Mouse (Mus musculus): ENCODE results near the gene Zfp692. TPM values are rescaled to one million over a fixed set of nuclear protein-coding genes. Genes with fewer than 3 reads are reported as not detected.
"Not testable (repeated sequence)": the region's sequence is repeated elsewhere in the genome, so short reads cannot be mapped to it uniquely, and the experiment has no call there.

Zfp692 gene
- polyA plus RNA-seq, 1 experiment from 2014 or later: 16.2 TPM

DNA sequence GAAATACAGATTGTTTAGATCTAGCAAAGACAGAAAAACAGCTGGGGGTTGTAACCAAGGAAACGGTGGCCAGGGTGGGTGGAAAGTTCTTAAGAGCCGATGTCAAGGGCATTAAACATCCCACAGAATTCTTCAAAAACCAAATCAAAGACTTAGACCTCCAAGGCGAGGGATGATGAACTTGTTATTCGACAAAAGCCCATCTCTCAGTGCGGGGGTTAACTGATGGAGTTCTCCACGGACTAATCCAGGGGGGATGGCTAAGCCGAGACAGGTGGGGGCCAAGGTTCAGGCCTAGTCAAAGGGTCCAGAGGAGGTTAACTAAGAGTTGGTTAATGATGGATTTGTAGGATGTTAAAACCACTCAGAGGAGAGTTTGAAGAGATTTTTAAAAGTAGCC, 3.3 kb upstream of the Zfp692 start:
- Histone ChIP-seq H3K4me3 (replicated peaks; ENCODE audit: low read length) (peak overlapping the region; percentile 59), H3K9me3 (ENCODE audit: control insufficient read depth, low read length) (no peaks in the 10 kb centered on the region), H3K4me2 (replicated peaks) (peak overlapping the region; percentile 58), H3K36me3 (replicated peaks; ENCODE audit: control insufficient read depth, insufficient read depth) (0 out of 2 replicates have a peak, but pooled peaks cover under 1% of the 10 kb centered on the region), H3K27me3 (ENCODE audit: control insufficient read depth, insufficient read depth, low read length) (no peaks in the 10 kb centered on the region), H3K27ac (no peak overlapping the region), H3K4me1 (replicated peaks; ENCODE audit: control insufficient read depth, insufficient read depth, low read length) (peaks cover 16% of the 10 kb centered on the region), H3K9ac (peak overlapping the region; percentile 47; the same call in 1 of the 2 replicates)
- ATAC-seq (ENCODE audit: low FRiP score) (no peak), DNase-seq (ENCODE audit: low spot score) (no peak)
- 8% methylated on average over 7 of the region's 7 CpGs for WGBS

DNA sequence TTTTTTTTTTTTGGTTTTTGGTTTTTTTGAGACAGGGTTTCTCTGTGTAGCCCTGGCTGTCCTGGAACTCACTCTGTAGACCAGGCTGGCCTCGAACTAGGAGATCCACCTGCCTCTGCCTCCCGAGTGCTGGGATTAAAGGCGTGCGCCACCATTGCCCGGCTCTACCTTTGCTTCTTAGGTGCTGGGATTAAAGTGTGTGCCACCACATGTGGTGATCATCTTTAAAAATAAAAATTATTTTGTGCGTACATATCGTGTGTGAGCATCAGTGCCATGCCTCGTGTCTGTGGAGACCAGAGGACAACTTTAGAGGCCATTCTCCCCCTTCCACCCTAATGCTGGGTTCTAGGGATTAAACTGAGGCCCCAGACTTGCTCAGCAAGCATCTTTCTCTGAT, 1.6 kb upstream of the Zfp692 start:
- WGBS: 95% methylated on average over 8 of the region's 8 CpGs
- not testable (repeated sequence) for H3K9me3 ChIP-seq (ENCODE audit: control insufficient read depth, low read length); H3K27me3 ChIP-seq (ENCODE audit: control insufficient read depth, insufficient read depth, low read length); H3K27ac ChIP-seq; ATAC-seq (ENCODE audit: low FRiP score); H3K9ac ChIP-seq; H3K4me2 ChIP-seq (replicated peaks); DNase-seq (ENCODE audit: low spot score); H3K4me3 ChIP-seq (replicated peaks; ENCODE audit: low read length); H3K36me3 ChIP-seq (replicated peaks; ENCODE audit: control insufficient read depth, insufficient read depth)
- peaks cover 16% of the 10 kb centered on the region for H3K4me1 ChIP-seq (replicated peaks; ENCODE audit: control insufficient read depth, insufficient read depth, low read length)

DNA sequence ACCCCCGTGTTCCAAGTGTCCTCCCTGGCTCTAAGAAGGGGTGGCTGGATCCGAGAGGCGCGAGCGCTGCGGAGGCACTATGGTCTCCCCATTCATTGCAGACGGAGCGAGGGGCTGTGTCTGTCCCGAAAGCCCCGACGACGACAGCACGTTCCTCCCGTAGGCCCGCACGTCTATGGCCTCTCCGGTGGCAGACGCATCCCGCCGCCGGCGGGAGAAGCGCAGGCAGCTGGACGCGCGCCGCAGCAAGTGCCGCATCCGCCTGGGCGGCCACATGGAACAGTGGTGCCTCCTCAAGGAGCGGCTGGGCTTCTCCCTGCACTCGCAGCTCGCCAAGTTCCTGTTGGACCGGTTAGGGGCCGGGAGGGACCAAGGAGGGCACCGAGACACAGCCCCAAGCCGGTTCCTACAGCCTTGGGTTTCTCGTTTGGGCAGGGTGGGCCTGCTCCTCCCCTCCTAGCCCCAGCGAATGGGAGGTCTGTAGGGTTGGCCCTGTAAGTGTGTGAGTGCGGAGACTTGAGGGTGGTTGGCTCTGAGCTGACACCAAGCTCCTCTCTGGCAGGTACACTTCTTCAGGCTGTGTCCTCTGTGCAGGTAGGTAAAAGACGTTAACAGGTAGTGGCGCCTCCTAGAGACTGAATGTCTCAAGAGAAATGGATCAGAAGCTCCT, 677 bp downstream of the Zfp692 start:
- H3K36me3 ChIP-seq (replicated peaks; ENCODE audit: control insufficient read depth, insufficient read depth): peaks cover 16% of the 10 kb centered on the region; the same call in 1 of the 2 replicates
- H3K27ac ChIP-seq: peak overlapping the region; percentile 63
- peaks cover 16% of the 10 kb centered on the region for H3K4me1 ChIP-seq (replicated peaks; ENCODE audit: control insufficient read depth, insufficient read depth, low read length)
- peak; percentile 26 for DNase-seq (ENCODE audit: low spot score)
- peak overlapping the region; percentile 47 for H3K4me3 ChIP-seq (replicated peaks; ENCODE audit: low read length)
- ATAC-seq (ENCODE audit: low FRiP score): peak; percentile 51
- WGBS: under 1% methylated on average over 42 of the region's 42 CpGs
- H3K27me3 ChIP-seq (ENCODE audit: control insufficient read depth, insufficient read depth, low read length): no peaks in the 10 kb centered on the region
- H3K4me2 ChIP-seq (replicated peaks): peak overlapping the region; percentile 90
- H3K9ac ChIP-seq: peak overlapping the region; percentile 65
- no peaks in the 10 kb centered on the region for H3K9me3 ChIP-seq (ENCODE audit: control insufficient read depth, low read length)

DNA sequence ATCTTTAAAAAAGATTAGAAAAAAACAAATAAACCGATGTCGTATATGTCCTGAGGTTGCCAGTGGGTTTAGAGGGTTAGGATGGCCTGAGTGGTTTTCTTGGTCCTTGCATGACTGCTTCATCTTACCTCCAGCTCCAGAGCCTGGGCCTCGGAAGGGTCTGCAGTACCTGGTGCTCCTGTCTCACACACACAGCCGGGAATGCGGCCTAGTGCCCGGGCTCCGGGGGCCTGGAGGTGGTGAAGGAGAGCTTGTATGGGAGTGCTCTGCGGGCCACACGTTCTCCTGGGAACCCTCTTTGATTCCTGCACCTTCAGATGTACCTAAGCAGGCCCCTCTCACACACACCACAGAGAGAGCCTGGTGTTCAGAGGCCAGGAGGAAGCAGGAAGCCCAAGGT, 1.8 kb downstream of the Zfp692 start:
- Histone ChIP-seq H3K9ac (no peak overlapping the region), H3K36me3 (replicated peaks; ENCODE audit: control insufficient read depth, insufficient read depth) (peaks cover 16% of the 10 kb centered on the region; the same call in 1 of the 2 replicates), H3K9me3 (ENCODE audit: control insufficient read depth, low read length) (no peaks in the 10 kb centered on the region), H3K27ac (no peak overlapping the region), H3K27me3 (ENCODE audit: control insufficient read depth, insufficient read depth, low read length) (no peaks in the 10 kb centered on the region), H3K4me1 (replicated peaks; ENCODE audit: control insufficient read depth, insufficient read depth, low read length) (peaks cover 13% of the 10 kb centered on the region), H3K4me3 (replicated peaks; ENCODE audit: low read length) (no peak overlapping the region), H3K4me2 (replicated peaks) (no peak overlapping the region)
- whole genome bisulfite sequencing: 93% methylated on average over 9 of the region's 9 CpGs
- ATAC-seq (ENCODE audit: low FRiP score): no peak
- no peak for DNase-seq (ENCODE audit: low spot score)

DNA sequence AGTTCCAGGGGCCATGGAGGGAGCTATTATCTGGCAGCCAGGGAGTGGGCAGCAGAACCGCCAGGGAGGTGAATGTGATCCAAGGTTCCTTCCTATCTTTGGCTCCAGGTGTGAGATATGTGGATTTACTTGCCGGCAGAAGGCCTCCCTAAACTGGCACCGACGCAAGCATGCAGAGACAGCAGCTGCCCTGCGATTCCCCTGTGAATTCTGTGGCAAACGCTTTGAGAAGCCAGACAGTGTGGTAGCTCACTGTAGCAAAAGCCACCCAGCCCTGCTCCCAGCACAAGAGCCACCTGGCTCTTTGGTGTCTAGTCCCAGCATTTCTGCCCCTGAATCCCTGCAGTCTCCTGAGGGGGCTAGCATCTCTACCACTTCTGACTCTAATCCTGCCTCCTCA, 7.2 kb downstream of the Zfp692 start:
- ATAC-seq (ENCODE audit: low FRiP score) (no peak), DNase-seq (ENCODE audit: low spot score) (no peak)
- H3K9ac ChIP-seq: no peak overlapping the region
- no peaks in the 10 kb centered on the region for H3K9me3 ChIP-seq (ENCODE audit: control insufficient read depth, low read length)
- no peaks in the 10 kb centered on the region for H3K27me3 ChIP-seq (ENCODE audit: control insufficient read depth, insufficient read depth, low read length)
- peaks cover 49% of the 10 kb centered on the region for H3K36me3 ChIP-seq (replicated peaks; ENCODE audit: control insufficient read depth, insufficient read depth)
- no peaks in the 10 kb centered on the region for H3K4me1 ChIP-seq (replicated peaks; ENCODE audit: control insufficient read depth, insufficient read depth, low read length)
- WGBS: 66% methylated on average over 6 of the region's 6 CpGs
- H3K4me3 ChIP-seq (replicated peaks; ENCODE audit: low read length): no peak overlapping the region
- no peak overlapping the region for H3K27ac ChIP-seq
- H3K4me2 ChIP-seq (replicated peaks): no peak overlapping the region

DNA sequence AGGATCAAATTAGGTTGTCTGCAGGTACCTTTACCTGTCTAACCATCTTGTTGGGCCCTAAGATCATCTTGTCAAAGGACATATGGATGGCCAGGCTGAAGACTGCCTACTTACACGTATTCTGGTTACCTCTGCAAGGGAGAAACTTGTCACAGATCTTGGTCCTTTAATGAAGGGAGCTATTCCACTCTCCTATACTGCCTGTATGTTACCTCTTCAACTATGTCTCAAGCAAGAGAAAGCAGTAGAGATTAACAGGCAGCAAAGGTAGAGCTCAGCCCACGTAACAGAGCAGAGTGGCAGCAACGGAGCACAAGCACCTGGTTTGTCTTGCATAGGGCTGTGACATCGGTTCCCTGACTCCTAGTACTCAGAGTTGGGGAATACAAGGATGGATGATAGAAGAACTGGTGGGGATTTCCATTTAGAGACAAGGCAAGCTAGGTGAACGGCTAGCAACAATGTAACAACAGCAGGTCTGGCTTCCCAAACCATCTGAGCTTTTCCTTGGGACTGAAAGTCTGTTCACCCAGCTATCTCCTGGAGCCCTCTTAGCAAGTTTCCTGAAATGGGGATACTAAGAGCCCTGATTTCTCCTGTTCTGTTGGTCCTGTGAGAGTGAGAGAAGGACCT, 8.8 kb downstream of the Zfp692 start:
- no peak for ATAC-seq (ENCODE audit: low FRiP score)
- Histone ChIP-seq H3K27ac (no peak overlapping the region), H3K4me2 (replicated peaks) (no peak overlapping the region), H3K9ac (no peak overlapping the region), H3K9me3 (ENCODE audit: control insufficient read depth, low read length) (no peaks in the 10 kb centered on the region), H3K4me3 (replicated peaks; ENCODE audit: low read length) (no peak overlapping the region), H3K4me1 (replicated peaks; ENCODE audit: control insufficient read depth, insufficient read depth, low read length) (no peaks in the 10 kb centered on the region), H3K36me3 (replicated peaks; ENCODE audit: control insufficient read depth, insufficient read depth) (peaks cover 52% of the 10 kb centered on the region), H3K27me3 (ENCODE audit: control insufficient read depth, insufficient read depth, low read length) (no peaks in the 10 kb centered on the region)
- 90% methylated on average over 5 of the region's 5 CpGs for WGBS
- no peak for DNase-seq (ENCODE audit: low spot score)

DNA sequence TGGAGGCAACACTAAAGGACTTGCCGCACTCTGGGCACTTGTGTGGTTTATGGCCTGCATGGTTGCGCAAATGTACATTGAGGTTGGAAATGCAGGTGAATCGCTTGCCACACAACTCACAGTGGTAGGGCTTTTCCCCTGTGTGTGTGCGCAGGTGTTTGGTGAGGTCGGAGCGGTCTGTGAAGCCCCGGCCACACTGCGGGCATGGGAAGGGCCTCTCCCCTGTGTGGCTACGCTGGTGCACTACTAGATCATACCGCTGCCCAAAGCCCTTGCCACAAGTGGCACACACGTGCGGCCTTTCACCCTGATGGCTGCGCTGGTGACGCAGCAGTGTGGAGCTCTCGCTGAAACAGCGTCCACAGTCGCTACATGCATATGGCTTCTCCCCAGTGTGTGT, 9.5 kb downstream of the Zfp692 start:
- Histone ChIP-seq H3K9me3 (ENCODE audit: control insufficient read depth, low read length) (no peaks in the 10 kb centered on the region), H3K4me1 (replicated peaks; ENCODE audit: control insufficient read depth, insufficient read depth, low read length) (no peaks in the 10 kb centered on the region), H3K9ac (no peak overlapping the region), H3K4me3 (replicated peaks; ENCODE audit: low read length) (no peak overlapping the region), H3K27ac (no peak overlapping the region), H3K4me2 (replicated peaks) (no peak overlapping the region), H3K27me3 (ENCODE audit: control insufficient read depth, insufficient read depth, low read length) (no peaks in the 10 kb centered on the region), H3K36me3 (replicated peaks; ENCODE audit: control insufficient read depth, insufficient read depth) (peaks cover 52% of the 10 kb centered on the region)
- ATAC-seq (ENCODE audit: low FRiP score) (0 out of 2 replicates have a peak, but pooled peaks have one; percentile 26), DNase-seq (ENCODE audit: low spot score) (no peak)
- 85% methylated on average over 17 of the region's 17 CpGs for WGBS

DNA sequence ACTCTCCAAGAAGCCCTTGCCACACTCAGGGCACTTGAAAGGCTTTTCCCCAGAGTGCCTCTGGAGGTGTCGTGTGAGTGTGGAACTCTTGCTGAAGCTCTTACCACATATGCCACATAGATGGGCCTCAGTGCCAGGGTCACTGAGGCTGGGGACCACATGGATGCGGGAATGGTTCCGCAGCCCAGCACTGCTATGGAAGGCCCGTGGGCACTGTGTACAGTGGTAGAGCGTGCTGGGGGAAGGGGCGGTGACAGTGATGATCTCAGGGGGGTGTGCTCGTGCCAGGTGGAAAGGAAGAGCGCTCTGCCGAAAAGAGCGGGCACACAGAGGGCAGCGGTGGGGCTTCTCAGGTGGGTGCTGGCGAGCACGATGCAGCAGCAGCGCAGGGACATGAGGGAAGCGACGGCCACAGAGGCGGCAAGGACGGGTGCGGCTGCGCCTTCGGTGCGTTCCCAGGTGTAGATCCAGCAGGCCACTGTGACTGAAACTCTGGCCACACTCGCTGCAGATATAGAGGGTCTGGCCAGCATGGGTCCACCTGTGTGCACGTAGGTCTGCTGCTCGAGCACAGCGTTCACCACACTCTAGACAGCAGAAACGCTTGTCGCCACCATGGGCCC, 10.0 kb downstream of the Zfp692 start:
- Histone ChIP-seq H3K36me3 (replicated peaks; ENCODE audit: control insufficient read depth, insufficient read depth) (peaks cover 46% of the 10 kb centered on the region), H3K4me3 (replicated peaks; ENCODE audit: low read length) (no peak overlapping the region), H3K9me3 (ENCODE audit: control insufficient read depth, low read length) (no peaks in the 10 kb centered on the region), H3K27ac (no peak overlapping the region), H3K9ac (no peak overlapping the region), H3K27me3 (ENCODE audit: control insufficient read depth, insufficient read depth, low read length) (no peaks in the 10 kb centered on the region), H3K4me1 (replicated peaks; ENCODE audit: control insufficient read depth, insufficient read depth, low read length) (peaks cover 3% of the 10 kb centered on the region), H3K4me2 (replicated peaks) (no peak overlapping the region)
- 77% methylated on average over 24 of the region's 28 CpGs for WGBS
- DNase-seq (ENCODE audit: low spot score) (no peak), ATAC-seq (ENCODE audit: low FRiP score) (no peak)

DNA sequence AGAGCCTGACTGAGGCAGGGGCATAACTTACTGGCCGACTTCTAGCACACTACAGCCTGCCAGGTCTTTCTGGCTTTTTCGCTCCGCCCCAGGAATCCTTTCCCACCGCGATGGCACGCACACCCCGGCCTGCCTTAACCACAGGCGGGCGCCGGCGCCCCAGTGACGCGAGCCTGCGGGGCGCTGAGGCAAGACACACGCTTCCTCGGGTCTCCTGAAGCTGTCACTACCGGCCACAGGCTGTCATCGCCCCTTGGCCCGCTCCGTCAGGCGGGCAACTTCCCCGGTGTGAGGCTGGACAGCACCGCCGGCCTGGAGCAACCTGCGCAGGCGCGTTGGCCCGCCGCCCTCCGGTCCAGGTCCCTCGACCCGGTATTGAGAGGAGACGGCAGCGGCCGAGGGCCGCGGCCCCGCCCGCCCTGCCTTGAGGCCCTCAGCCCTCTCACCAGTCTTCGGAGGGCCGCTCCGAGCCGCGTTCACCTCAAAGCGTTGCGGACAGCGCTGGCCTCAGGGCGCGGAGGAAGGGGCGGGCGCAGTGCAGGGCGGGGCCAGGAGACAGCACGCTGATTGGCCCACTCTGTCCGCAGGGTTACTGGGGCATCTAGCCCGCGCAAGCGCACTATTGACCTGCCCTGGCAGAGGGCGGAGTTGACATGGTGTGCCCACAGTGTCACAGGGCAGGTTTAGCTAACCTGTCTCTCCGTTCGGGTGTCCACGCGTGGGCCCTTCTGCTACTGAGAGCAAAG, 16.1 kb downstream of the Zfp692 start:
- peaks cover 16% of the 10 kb centered on the region for H3K4me1 ChIP-seq (replicated peaks; ENCODE audit: control insufficient read depth, insufficient read depth, low read length)
- under 1% methylated on average over 57 of the region's 63 CpGs for WGBS
- DNase-seq (ENCODE audit: low spot score) (peak; percentile 94), ATAC-seq (ENCODE audit: low FRiP score) (peak; percentile 99)
- peak overlapping the region; percentile 68 for H3K9ac ChIP-seq
- peaks cover 34% of the 10 kb centered on the region for H3K36me3 ChIP-seq (replicated peaks; ENCODE audit: control insufficient read depth, insufficient read depth)
- H3K9me3 ChIP-seq (ENCODE audit: control insufficient read depth, low read length): peaks cover 3% of the 10 kb centered on the region; the same call in 1 of the 2 replicates
- peak overlapping the region; percentile 90 for H3K4me2 ChIP-seq (replicated peaks)
- peak overlapping the region; percentile 50 for H3K4me3 ChIP-seq (replicated peaks; ENCODE audit: low read length)
- H3K27me3 ChIP-seq (ENCODE audit: control insufficient read depth, insufficient read depth, low read length): no peaks in the 10 kb centered on the region
- peak overlapping the region; percentile 92 for H3K27ac ChIP-seq
